Mouse (Mus musculus) layer of hippocampus, adult 6 months (tissue): ENCODE data around the gene Kcnd3. TPM values are rescaled to one million over a fixed set of nuclear protein-coding genes. Genes with fewer than 3 reads are reported as not detected.

Source experiments
- long read RNA-seq, 2 experiments: library from polyadenylated mRNA; unstranded; transcript quantifications; one replicate each; pipeline ENCODE4 v2.0.0; 2019 to 2020
- polyA plus RNA-seq: library from polyadenylated mRNA; unstranded; fragments of <200 nt; fragmentation: Nextera tagmentation; gene quantifications from 2 replicates; pipeline ENCODE4 v1.2.3, GENCODE M21; 2021

The Kcnd3 gene
- 5.2 and 6.0 TPM in 2 replicates for polyA plus RNA-seq
- long read RNA-seq, experiment 1, partial matches to known transcripts = 0 of 15 reads
- long read RNA-seq, experiment 1, other reads (novel, unspliced or antisense) = 15 of 15 reads
- long read RNA-seq, experiment 2, partial matches to known transcripts = 3 of 40 reads
- long read RNA-seq, experiment 2, other reads (novel, unspliced or antisense) = 37 of 40 reads

DNA sequence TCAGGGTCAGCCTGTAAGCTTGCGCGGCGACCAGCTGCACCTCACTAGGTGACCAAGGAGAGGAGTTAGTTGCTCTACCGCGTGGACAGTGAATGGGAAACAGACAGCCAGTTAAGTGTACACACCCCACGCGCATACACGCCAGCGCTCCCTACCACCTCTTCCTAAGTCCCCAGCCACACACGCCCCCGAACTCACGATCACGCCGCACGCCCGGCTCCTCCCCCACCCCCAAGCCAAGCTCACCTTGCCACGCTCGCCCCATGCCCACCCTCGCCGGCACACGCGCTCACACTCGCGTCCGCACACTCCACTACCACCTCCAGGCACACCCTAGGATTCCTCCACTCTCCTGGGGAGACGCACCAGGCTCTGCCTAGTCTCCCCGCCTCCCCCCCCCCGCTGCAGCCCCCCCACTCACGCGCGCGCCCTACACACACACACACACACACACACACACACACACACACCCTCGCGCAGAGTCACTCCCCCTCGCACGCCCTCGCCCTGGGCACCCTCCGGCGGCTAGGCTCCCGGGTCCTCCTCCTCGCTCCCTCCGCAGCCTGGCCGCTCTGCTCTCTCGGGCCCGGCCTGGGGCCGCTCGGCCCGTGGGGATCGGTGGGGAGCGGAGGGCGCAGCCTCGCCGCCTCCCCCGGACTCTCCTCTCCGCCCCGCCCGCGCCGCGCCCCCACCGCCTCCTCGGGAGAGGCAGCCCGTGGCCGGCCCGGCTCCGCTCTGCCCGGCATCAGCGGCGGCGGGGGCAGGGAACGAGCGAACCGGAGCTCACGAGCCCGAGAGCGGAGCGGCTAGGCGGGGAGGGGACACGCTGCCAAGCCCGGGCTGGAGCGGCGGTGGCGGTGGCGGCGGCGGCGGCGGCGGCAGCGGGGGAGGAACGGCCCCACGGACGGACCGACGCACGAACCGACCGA lies at the start of gene Kcnd3:
Gene Kcnd3 (plus strand): TSS at position 704 of the 929 bp plus-strand sequence.

DNA sequence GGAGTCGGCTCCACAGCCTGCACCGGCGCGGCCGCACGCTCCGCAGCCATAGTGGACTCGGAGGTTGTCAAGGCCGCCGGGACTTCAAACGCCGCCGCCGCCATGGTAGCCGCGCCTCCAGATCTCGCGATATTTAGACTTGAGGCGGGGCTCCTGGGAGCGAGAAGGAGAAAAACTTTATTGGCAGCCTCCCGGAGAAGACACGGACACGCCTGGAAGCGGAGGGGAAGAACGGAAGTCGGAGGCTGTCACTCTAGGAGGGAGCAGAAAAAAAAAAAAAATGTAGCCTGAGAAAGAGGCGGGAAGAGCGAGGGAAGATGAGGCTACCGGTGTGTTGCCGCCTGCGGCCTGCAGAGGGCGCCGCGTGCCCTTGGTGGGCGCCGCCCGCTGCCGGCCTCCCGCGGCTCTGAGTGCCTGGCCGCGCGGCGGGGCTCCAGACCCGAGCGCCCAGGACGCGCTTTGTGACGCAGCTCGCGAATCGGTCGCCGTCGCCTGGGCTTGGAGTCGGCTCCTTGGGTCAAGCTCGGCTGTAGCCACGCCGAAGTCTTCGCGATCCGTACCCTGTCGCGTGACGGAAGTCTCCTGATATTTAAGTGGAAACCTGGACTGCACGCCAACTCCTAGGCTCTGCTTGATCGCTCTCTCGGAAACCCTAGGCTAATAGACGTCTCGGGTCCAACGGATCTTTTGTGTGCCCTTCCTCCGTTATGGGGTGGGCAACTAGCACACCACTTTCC lies 235.4 kb downstream of the Kcnd3 start, which contains the start of gene Ddx20:
Gene Ddx20 (minus strand): TSS at position 251 of the 737 bp plus-strand sequence.

GRCm38 (mm10) chr3:105704031-105705008 lies 252.2 kb downstream of the Kcnd3 start, which contains the start of gene Inka2:
Gene Inka2 (plus strand): TSS chr3:105704599.

Other genes with a start within 250 kb of the Kcnd3 start
- gene Ddx20, start 235.2 kb downstream of the Kcnd3 start, polyA plus RNA-seq = 8.2 and 8.3 TPM in 2 replicates